Mouse (Mus musculus) cerebellum, adult 9-11 months (tissue): ENCODE data around the gene Nuak2.

Experiments used
- DNase-seq: peaks from one replicate; pipeline ENCODE4 v3.0.0; 2022

Gene Nuak2

DNA sequence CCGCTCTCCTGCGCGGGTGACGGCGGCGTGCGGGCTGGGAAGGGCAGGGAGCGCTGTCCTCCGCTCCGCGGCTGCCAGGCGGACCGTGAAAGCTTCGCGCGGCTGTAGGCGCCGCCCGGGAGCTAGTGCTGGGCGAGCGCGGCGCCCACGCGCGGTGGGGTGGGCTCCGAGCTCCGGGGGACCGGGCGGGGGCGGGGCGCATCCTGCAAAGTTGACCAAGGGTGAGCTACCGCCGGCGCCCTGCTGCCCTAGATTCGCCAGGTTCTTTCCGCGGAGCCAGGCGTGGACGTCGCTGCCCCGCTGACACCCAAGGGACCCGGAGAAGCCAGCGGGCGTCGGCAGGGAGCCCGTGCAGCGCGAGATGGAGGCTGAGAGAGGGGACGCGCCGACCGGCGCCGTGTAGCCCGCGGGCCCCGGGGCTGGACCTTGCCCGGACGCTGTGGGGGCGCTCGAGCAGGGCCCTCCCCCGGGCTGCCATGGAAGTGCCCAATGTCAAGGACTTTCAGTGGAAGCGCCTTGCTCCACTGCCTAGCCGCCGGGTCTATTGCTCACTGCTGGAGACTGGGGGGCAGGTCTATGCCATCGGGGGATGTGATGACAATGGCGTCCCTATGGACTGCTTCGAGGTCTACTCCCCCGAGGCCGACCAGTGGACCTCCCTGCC lies 17.0 kb upstream of the Nuak2 start:
- DNase-seq = peak; percentile 57

DNA sequence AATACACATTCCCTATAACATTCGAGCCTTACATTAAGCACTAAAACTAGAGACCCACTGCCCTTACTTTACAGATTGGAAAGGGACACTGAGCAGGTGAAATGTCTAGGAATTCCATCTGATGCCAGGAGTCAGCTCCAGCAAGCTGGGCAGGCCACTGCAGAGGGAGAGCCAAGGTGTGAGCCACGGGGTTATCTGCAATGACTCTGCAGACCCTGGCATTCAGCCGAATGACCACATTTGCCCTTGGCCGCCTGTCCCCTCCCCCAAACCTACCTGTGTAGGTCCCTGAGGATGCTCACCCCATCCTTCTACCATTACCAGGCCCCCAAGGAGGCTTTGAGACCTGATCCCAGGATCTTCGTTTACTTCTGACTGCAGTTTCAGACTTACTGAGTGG lies 16.2 kb upstream of the Nuak2 start:
- peak; percentile 66 for DNase-seq

DNA sequence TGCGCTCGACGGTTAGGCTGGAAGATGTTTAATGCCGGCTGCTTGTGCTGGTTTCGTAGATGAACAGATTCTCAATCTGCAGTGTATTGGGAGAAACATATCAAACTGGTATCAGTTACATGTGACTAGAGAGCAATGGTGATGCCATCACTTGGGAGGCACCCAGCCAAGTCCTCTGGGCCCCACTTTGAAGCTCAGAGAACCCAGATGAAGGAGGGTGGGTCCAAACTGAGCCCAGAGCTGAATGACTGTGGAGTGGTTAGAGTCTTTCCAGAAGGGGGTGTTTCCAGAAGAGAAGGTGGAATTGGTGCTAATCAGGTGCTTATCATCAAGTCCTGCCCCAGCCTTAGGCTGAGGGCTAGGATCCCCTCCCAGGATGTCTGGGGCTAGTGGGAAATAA lies 14.7 kb upstream of the Nuak2 start:
- DNase-seq = peak; percentile 9

DNA sequence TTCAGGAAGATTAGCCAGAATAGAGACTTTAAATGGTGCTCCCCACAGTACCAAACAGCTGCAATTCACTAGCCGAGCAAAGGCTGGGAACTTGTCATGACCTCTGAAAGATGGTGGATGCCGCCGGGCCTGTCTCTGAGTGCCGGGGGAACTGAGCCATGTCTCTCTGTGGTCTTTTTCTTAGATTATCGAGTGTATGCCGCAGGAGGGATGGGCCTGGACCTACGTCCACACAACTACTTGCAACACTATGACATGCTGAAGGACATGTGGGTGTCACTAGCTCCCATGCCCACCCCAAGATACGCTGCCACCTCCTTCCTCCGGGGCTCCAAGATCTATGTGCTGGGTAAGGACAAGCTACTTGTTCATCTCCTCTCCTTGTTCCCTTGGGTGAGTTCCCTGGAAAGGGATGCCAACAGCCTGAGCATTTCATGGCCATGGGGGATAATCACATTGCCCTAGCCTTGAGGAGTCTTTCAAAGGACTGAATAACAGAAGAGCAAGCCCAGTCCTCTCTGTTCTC lies 13.5 kb upstream of the Nuak2 start:
- DNase-seq = no peak

DNA sequence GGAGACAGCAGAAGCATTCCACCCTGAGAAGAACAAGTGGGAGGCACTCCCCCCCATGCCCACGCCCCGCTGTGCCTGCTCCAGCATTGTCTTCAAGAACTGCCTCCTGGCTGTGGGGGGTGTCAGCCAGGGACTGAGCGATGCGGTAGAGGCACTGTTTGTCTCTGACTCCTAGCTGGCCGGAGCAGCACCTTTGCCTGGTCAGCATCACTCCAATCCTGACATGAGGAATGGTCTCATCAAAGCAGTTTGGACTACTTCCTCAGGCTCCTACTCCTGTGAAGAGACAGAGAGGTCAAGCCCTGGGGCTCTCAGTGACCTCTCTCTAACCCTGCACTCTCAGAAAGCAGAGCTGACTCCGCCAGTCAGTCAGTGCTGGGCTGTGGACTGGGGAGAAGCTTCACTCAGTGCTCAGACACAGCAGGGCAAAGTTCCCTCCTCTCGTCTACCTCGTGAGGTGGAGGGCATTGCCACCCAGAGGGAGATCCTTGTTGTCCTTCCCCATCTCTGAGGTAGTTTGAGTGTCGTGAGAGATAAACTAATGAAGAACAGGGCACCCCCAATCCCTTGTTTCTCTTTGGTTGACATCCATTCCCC lies 11.2 kb upstream of the Nuak2 start:
- no peak for DNase-seq

DNA sequence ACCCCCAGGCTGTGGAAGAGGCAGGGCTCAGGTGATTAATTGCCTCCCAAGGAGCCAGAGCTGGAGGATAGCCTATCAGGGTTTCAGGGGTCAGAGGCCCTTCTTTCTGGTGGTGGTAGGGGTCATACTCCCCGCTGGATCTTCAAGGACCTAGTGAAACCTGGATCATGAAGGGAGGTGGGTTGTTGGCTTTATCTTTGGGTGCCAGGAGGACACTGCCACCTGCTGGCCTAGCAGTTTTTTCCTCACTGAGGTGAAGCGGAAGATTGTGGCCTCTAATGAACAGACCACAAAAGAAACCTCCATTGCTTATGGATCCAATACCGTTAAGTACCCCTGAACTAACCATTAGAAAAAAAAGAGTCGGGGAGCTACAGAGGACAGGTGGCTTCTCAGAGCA lies 9.8 kb upstream of the Nuak2 start:
- DNase-seq = no peak

DNA sequence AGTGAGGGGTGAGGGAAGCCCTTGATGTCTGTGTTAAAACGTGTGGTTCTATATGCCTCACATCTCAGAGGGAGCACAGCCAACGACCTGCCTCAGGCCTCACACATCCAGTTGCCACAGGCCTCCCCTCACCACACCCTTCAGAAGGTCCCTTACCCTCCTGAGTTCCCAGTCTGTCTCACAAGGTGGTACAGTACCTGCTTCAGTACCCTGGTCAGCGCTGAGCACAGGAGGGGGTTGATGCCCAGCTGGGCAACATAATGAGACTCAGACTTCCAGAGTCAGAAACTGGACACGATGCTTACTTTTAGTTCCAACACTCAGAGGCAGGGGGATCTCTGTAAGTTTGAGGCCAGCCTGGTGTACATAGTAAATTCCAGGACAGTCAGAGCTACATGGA lies 9.1 kb upstream of the Nuak2 start:
- DNase-seq = no peak

DNA sequence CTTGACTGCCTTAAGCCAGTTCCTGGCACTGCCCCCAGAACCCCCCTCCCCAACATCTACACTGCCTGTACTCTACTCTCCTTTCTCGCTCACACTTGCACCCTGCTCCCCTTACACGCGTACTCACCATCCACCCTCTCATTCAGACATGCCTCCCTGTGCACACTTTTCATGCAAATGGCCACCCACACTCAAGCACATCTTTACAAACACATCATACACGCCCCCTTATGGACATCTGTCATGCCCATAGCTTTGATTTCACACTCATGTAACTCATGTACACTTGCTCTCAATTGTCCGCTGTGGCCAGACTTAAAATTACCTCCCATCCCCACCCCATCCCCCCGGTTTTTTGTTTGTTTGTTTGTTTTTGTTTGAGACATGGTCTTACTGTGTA lies 8.0 kb upstream of the Nuak2 start:
- no peak for DNase-seq

DNA sequence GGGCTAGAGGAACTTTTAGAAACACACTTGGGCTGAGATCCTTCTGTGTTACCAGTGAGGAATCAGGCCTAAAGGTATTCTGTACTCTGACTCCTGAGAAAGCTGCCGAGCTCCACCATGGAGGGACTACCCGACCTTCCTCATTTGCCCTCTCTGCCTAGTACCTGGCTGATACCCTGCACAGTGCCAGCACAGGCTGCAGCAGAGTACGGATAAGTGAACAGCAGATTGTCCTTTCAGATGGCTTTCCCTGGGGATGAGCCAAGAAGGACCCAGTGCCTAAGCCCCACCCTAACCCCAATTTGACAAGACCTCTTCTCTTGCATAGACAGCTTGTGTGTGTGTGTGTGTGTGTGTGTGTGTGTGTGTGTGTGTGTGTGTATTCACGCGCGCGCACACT lies 7.3 kb upstream of the Nuak2 start:
- no peak for DNase-seq

DNA sequence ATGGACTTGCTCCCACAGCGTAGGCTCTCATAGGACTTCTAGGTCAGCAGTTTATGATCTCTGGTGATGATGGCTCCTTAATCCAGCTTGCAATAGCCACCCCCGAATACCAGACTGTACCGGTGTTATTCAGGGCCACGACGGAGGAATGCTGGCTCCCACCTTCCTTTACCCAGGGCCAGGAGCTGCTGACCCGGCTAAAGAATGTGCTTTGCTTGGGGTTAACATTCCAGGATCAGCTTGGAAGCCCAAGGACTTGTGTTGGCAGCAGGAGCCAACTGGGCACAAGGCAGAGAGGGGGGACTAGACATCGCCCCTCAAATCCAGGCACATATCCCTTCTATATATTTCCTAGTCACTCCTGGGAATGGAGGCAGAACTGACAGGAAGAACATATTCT lies 5.2 kb upstream of the Nuak2 start:
- DNase-seq = no peak

DNA sequence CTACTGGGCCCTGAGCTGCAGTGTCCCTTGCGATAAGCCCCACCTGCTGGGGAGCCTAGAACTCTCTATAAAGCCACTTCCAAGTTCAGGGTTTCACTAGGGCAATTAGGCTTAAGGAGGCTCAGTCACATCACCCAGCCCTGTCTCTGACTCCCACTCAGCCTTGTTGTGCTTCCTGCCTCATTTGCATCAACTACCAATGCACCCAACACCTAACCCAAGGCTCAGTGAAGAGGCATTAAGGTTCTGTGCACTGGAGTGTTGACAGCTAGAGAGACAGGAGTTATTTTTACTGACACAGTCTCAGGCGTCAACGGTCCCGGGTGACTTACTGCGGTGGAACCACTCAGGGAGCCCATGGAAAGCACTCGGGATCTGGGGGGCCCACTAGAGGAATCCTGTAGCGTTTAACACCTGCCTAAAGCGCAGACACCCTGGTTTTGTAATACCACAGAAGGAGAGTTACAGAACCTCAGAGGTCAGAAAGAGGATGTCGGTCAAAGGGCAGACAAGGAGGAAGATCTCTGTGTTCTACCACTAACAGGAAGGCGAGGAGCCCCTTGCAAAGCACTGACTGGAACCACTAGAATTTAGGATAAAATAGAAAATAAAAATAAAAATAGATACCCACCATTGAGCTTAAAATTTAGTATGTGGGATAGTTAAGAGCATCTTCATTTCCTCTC lies 4.6 kb upstream of the Nuak2 start:
- DNase-seq = no peak

DNA sequence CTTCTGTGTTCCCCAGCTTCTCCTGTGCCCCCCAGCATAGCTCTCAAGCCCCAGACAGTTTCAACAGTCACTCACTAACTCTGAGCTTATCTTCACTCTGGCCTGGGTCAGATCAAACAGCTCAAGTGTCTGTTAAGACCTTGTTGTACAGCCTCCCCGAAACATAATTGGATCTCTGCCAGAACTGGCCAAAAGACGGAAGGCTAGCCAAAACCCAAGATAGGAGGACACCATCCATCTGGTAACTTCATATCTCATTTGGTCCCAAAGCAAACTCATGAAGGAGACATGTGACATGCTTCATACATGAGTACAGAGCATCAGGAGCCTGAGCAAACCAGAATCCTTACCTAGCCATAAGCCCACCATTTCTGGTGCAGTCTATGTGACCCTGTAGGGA lies 3.9 kb upstream of the Nuak2 start:
- no peak for DNase-seq

DNA sequence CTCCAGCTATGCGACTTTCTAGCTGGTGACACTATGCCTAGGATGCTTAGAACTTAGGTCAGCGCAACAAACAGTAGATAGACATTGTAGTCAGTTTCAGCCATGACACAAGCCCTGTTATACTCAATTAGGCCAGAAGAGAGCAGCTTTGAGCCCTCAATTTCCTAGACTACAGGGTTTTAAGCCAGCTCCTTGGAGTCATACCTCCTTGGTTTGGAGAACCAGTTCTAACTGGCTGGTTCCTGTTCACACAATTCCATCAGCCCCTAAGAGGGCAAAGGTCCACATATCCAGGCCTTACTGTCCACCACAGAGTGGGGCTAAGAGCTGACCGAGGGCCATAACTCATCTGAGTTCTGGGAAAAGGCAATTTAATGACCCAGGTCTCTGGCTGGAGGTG lies 3.2 kb upstream of the Nuak2 start:
- no peak for DNase-seq

DNA sequence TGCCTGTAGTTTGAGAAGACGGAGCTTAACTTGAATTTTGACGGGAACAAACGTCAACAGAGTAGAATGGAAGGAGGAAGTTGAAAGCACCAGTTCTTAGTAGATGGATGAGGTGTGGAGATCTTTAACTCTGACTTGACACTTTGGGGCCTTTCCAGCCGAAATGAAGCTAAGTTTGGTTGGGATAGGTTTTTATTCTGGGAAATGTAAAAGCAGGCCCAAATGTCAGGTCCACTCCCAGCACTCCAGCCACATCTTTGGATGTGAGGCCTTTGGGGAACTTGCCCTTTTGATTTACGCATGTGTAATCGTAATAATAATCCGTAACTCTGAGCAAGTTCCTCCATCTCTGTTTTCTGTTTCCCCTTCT lies 684 bp downstream of the Nuak2 start:
- no peak for DNase-seq

DNA sequence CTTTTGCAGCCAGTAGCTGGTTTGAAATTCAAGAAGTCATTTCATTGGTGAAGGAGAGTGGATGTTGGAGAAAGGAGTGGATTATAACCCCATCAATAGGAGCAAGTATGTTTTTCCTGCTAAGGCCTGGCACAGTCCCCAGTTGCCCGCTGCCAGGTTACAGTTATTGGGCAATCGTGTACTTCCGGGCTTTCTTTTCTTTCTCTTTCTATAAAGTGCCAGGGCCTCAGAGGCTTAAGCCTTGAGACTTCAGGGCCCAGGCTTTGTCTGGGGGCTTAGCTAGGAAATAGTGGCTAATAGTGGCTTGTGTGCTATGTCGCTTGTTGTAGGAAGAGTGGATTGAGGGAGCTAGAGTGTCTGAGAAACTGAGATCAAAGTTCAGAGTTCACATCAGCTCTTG lies 1.5 kb downstream of the Nuak2 start:
- no peak for DNase-seq

DNA sequence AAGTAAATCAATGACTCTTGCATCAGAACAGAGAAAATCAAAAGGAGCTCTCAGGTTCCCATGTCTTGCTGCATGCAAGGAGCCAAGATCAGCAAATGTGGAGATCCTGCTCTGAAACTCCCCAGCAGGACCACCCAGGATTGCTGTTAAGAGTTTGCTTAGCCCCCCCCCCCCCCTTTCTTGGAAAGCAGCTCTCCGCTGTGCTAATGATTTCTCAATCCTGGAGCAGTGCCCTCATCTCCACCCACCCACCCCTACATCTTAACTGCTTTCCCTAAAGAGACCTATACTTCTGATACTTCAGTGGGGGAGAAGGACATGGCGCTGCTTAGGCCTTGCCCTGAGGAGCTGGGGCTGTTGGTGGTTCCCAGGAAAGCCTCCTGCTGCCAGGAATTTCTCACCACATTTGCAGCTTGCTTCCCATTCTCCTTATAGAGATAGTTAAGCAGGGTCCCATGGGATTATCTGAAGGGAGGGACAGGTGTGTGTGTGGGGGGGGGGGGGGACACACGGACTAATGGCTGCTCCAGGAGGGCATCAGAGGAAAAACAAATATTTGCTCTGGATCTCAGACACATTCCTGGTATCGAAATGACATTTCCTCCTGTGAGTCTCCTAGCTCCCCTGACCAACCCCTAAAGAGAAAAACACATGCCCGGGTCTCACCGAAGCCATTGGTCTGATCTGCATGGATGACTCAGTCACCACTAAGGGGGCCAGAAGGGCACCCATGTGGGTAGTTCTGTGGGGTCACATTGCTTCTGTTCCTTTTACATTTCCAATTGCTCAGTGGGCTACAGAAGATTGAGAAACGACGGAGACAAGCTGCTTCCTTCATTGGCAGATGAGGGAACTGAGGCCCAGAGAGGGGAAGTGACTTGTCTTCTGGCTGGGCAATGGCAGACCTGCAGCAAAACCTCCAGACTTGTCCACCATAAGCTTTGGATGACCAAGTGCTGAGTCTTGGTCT lies 2.3 kb downstream of the Nuak2 start:
- no peak for DNase-seq

DNA sequence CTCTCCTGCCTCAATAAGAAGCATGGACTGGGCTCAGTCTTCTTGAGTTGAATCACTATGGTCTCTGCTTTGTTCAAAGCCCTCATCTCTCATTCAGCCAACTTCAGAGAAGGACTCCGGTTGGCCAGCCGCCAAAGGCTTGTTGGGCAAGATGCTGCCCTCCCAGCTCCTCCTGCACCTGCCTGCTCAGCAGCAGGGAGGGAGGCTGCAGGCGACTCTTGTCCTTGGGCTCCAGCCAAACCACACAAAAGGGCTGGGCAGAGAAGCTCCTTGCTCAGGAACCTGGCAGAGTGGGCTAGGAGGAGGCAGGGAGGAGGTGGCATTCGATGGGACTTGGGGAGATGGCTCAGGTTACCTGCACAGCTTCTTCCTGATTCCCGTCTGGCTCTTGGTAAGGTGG lies 3.3 kb downstream of the Nuak2 start:
- peak; percentile 88 for DNase-seq

DNA sequence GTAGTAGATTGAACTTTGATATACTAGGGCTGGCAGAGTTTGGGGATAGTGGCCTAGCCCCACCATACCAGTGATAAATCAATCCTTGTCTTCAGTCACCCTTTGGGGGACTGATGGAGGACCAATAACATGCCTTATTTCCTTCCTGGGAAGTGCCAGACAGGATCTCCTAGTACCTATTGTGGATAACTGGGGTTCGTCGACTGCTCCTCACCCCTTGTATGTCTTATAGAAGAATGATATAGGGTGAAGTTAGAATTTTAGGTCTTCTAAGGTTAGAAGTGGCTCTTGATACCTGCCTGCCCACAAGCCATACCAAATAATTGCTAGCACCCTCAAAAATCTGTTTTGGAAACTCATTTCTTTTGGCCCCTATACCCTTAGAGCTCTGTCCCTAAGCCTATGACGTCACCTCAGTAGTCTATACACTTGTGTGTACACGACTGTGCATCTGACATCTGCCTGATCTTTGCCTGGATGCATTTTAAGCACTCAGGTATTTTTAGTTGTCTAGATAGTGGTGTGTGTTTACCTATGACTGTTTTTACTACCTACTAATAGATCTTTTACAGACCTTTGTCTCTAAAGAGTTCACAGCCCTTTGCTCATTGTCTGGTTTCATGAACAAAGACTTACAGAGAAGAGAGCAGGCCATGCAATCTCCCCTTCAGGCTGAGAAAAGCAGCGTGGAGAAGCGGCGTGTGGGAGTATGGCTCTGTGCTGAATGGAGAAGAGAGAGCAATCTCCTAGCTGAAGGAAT lies 6.1 kb downstream of the Nuak2 start:
- no peak for DNase-seq

DNA sequence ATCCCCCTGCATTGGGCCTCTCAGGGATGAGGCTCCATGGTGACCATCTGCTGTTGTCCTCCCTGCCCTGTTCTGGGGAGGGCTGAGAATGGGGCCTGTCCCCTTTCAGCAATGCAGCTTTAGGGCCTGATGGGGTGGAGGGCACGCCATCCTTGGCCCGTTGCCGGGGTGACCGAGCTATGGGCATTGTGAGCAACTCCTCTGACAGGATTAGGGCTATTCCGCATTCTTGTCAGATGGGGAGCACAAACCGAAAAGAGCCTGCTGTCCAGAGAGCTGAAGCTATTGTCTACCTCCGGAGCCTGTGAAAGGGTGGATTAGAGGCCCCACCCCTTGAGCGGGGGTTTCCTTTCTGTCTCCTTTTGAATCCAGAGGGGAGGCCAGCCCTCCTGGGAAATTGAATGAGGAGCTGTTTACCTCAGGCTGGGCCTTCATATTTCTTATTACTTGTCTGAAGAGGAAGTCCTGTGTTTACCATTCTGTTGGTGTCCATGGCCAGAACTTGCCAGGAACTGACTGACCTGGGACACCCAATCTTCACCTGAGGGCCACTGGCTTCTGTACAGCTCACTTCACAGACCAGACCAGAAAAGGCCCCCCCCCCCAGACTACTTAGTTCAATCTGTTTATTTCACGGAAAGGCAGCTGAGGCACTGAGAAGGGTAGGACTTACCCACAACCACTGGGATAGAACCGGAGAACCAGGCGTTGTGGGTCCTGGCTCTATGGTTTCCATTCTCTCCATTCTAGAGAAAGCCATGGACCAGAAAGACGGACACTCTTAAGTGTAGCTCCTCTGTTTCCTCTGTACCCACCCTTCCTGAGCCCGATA lies 7.0 kb downstream of the Nuak2 start:
- DNase-seq = no peak

DNA sequence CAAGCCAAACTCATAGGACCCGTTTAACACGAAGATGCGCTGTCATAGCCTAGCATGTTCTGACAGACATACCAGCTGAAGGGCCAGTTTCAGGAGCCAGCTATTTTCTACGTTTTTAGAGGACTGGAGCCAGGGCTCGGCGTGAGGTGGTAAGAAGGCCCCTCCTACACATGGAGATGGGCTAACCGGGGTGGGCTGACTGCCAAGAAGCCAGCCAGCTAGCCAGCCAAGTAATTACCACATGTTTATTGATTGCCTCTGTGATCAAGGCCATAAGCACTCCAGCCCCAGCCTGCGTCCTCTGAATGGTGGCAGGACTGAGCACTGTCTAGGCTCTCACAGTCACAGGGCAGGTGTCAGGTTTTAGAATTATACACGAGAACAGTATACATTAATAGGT lies 10.9 kb downstream of the Nuak2 start:
- DNase-seq = no peak

DNA sequence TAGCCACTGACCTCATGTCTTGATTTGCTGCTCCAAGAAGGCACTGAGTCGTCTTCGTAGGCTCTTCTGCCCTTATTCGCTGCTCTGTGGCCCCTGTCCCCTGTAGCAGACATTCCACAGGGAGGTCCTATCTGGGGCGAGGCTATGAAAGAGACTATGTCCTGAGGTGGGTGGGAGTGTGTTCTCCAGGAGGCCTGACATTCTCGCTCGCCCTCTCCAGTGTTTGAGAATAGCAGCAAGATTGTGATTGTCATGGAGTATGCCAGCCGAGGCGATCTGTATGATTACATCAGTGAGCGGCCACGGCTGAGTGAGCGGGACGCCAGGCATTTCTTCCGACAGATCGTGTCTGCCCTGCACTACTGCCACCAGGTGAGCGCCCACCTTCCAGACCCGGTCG lies 11.6 kb downstream of the Nuak2 start:
- DNase-seq = no peak

DNA sequence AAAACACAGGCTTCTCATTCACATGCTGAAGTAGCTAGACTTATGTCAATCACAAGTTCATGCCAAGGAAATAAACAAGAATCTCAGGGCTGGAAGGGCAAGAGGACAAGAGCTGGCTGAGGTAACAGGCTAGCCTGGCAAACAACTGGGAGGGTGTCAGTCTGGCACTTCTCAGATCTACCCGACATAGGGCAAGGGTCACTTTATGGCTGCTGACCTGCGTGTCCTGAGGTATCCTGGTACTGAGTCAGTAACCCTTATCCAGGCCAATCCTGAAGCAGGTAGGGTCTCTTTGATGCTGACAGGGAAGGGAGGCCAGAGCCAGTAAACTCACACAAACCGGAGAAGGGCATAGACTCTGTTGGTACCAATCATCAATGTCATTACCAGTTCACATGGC lies 12.6 kb downstream of the Nuak2 start:
- no peak for DNase-seq
